Mouse (Mus musculus) NIH3T3 (cell line): Measurements from ENCODE around the gene Fance.
A peak's percentile ranks its signal among the peaks of the same experiment; 100 is the strongest.
"Not testable (repeated sequence)": the region's sequence is repeated elsewhere in the genome, so short reads cannot be mapped to it uniquely, and the experiment has no call there.

Experiments
- DNase-seq: peaks from one replicate; pipeline ENCODE4 v3.0.0-alpha.2; 2012; ENCODE audit warnings: low read depth

Gene Fance

GRCm38 (mm10) chr17:28349264-28349880 lies 36.1 kb downstream of the Fance start:
- peak; percentile 63 for DNase-seq

DNA sequence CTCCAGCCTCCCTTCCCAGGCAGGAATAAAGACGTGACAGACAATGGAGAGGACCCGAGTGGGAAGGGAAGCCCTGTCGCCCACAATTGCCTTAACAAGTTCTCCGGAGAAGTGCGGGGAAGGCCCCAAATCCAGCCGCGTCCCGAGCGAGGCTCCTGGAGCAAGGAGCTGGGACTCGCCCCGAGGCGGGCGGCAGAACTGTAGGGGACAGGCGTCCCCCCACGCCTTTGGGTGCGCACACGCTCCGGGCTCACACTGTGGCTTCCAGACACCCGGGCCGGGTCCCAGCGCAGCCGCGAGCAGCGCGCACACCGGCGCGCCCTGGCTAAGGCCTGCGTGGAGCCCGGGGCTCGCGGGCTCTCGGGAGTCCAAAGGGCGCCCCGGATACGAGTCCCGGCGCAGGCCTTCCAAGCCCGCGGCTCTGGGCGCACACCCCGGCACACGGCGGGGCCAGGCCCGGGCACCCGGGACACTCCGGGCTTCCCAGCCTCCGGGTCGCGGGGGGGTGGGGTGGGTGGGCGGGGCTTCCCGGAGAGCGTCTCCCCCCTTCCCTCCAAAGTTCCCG lies 36.7 kb downstream of the Fance start:
- DNase-seq: no peak

DNA sequence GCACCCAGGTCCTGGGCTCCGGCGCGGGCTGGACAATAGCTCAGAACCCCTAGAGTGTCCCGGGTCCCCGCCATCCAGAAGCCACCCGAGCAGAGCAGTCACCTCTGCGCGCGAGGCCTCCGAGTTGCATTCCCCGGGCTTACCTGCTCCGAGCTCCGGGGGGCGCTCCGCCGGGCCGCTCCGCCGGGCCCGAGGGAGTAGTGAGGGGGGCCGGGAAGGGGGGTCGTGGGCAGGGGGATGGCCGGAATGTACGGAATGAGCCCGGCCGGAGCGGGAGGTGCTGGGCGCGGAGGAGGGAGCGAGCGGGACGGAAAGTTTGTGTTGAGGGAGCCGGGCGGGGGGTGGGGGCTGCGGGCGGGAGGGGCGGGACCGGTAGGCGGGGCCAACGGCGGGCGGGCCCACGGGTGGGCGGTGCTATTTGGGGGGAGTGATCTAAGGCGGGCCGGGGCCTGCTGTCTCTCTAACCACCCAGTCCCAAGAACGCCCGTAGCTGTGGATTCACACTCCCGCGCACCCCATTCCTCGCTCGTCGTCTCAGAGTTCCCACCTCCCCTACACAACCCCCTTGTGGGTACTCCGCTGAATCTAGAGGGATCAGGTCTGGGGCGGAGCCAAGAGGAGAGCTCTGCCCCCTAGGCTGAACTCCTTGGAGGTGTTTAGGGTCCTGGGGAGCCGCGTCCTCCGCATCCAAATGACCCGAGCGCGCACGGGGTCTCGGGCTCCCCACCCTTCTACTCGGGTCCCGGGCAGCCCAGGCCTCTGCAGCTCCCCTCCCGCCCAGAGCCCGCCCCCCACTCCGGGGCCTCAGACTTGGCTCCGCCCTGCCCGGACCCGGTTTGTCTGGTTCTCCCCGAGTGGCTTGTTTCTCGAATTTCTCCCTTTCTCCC lies 37.4 kb downstream of the Fance start, which contains the start of gene Tead3:
Gene Tead3 (minus strand): TSS at position 352 of the 887 bp plus-strand sequence.
- DNase-seq: peak; percentile 93

- DNase-seq: no peak
Measured at GRCm38 (mm10) chr17:28351353-28351890, 38.1 kb downstream of the Fance start.

GRCm38 (mm10) chr17:28352018-28352417 lies 38.7 kb downstream of the Fance start:
- DNase-seq: no peak

GRCm38 (mm10) chr17:28355871-28356270 lies 42.6 kb downstream of the Fance start:
- DNase-seq: no peak

GRCm38 (mm10) chr17:28358576-28359261 lies 45.4 kb downstream of the Fance start:
- DNase-seq: not testable (repeated sequence)

GRCm38 (mm10) chr17:28360531-28361277 lies 47.4 kb downstream of the Fance start:
- no peak for DNase-seq

GRCm38 (mm10) chr17:28361921-28362652 lies 48.8 kb downstream of the Fance start:
- no peak for DNase-seq

DNA sequence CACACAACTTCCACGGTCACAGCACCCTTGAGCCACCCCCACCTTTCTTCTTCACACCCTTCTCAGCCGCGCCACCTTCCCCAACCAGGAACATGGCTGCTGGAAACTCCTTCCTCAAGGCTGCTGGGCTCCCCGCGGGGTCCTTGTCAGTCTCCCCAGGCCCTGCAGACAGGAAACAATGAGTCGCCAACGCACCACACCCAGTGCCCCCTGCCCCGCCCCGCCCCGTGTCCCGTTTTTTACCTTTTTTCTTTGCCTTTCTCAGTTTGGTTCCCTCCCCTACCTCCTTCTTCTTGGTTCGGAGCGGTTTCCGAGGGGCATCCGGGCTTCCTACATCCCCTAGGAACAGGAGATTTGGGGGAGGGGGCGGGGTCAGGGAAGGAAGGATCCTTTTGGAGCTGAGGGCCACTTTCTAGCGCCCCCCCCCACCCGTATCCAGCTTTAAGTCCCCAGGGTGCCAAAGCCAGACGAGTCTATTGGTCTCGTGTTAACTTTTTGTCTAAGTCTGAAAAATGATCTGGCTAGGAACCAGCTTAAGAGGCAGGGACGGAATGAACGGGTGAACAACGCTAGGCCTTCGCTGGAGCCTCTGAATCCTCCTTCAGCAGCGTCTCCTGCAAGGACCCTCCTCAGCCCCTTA lies 49.5 kb downstream of the Fance start:
- no peak for DNase-seq

DNA sequence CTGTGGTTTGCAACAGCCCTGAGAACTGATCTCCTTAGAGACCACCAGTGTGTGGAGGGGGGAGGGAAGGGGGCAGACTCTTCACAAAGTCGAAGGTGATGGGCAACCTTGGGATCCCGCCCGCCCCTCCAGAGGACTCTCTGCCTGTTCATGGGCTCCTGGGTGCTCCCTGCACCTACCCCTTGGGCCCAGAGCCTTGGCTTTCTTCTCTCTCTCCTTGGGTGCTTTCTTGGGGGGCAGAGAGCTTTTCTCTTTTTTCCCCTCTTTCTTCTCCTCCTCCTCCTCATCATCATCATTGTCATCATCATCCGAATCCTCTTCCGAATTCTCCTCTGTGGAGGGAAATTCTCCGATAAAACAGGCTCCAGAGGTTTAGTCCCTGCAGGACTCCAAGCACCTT lies 50.2 kb downstream of the Fance start:
- no peak for DNase-seq

- no peak for DNase-seq
Measured at GRCm38 (mm10) chr17:28365122-28365521, 51.8 kb downstream of the Fance start, which contains the start of gene Tulp1. TSS of gene Tulp1 (minus strand) at chr17:28365222.

DNA sequence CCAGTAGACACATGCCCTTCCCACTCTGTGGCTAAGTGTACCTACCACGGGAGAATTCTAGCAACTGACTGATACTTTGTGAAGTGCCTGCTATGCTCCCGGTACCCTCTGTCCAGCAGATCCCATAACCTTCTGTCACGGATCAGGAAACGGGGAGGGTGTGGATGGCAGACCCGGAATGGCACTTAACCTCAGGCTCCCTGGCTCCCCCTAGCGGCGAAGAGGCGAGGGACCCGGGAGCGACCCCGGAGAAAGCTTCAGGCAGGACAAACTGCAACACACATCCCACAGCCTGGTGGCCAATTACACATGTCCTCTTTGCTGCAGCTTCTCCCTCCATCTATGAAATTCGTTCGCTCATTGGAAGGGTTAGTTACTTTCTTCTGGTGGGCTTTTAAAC lies 55.1 kb downstream of the Fance start:
- DNase-seq: peak; percentile 80

- peak; percentile 43 for DNase-seq
Measured at GRCm38 (mm10) chr17:28369056-28369455, 55.7 kb downstream of the Fance start.

- DNase-seq: peak; percentile 93
Measured at GRCm38 (mm10) chr17:28371286-28371685, 58.0 kb downstream of the Fance start.

DNA sequence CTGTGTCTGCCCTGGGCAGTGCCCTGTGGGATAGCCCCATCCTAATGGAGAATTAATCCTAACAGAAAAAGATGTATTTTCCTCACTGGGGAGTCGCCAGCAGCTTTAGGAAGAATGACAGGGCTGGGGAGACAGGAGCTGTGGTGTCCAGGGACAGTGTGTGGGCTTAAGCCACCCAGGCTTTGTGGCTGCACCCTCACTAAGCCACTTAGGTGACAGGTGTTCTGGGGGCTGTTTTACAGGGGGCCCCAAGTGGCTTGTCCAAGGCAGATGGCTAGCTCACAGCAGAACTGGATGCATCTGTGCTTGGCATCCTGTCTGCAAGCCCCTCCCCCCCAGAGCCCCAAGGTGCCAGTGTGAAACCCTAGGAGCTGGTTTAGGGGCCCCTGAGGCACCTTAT lies 58.6 kb downstream of the Fance start:
- DNase-seq: peak; percentile 38

DNA sequence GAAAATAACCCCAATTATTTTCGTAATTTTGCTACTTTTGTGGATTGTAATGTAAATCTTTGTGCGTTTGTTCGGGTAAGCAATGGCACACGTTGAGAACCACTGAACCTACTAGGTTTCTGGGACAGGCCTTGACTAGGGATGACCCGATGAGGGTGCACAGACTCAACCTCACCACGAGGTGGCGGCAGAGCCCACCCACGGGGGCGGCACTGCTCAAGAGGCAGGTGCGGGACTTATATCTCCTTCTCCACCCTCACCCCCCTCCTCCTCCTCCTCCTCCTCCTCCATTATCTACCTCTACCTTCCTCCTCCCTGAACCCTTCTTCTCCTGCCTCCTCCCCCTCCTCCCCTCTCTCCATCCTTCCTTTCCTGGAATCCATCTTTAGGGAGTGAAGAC lies 60.5 kb downstream of the Fance start:
- peak; percentile 87 for DNase-seq

- no peak for DNase-seq
Measured at GRCm38 (mm10) chr17:28374494-28374893, 61.2 kb downstream of the Fance start.

GRCm38 (mm10) chr17:28375592-28376061 lies 62.3 kb downstream of the Fance start:
- peak; percentile 30 for DNase-seq
